Mouse (Mus musculus) neural tube, embryonic 14.5 days (tissue): Measurements from ENCODE around the gene Wdr82. TPM values are rescaled to one million over a fixed set of nuclear protein-coding genes. Genes with fewer than 3 reads are reported as not detected.
"Not testable (repeated sequence)": the region's sequence is repeated elsewhere in the genome, so short reads cannot be mapped to it uniquely, and the experiment has no call there.

Experiments
- ATAC-seq: fragments of 200-750 bp; cut with Nextera tagmentation; 2 replicates; pipeline ENCODE4 v1.8.0; 2017; ENCODE audit warnings: low read depth, mild to moderate bottlenecking, moderate TSS enrichment, moderate library complexity
- H3K27ac ChIP-seq: fragments of 300-500 bp; sonication (generic); 2 replicates; pipeline ENCODE4 v1.5.1; 2014; ENCODE audit warnings: low read depth, mild to moderate bottlenecking, control low read depth, low read length, moderate library complexity, mixed read lengths
- H3K27me3 ChIP-seq: fragments of 300-500 bp; sonication (generic); 2 replicates; pipeline ENCODE4 v1.6.1; 2014; ENCODE audit warnings: low read length; ENCODE audit not compliant: control insufficient read depth, insufficient read depth
- H3K36me3 ChIP-seq: fragments of 300-500 bp; sonication (generic); 2 replicates; pipeline ENCODE4 v1.6.1; 2014; ENCODE audit warnings: low read length, mixed read lengths; ENCODE audit not compliant: control insufficient read depth, insufficient read depth
- H3K4me1 ChIP-seq: fragments of 300-500 bp; sonication (generic); 2 replicates; pipeline ENCODE4 v1.6.1; 2014; ENCODE audit warnings: low read length; ENCODE audit not compliant: control insufficient read depth, insufficient read depth
- H3K4me2 ChIP-seq: fragments of 300-500 bp; sonication (generic); 2 replicates; pipeline ENCODE4 v1.6.1; 2014; ENCODE audit warnings: mild to moderate bottlenecking, low read depth, low read length, control low read depth
- H3K4me3 ChIP-seq: fragments of 300-500 bp; sonication (generic); 2 replicates; pipeline ENCODE4 v1.5.1; 2014; ENCODE audit warnings: low read depth, low read length, control low read depth, mixed read lengths
- H3K9ac ChIP-seq: fragments of 300-500 bp; sonication (generic); replicated peaks from 2 replicates; pipeline ENCODE4 v1.6.1; 2014; ENCODE audit warnings: low read depth, mild to moderate bottlenecking, control low read depth, low read length, mixed read lengths
- H3K9me3 ChIP-seq: fragments of 300-500 bp; sonication (generic); 2 replicates; pipeline ENCODE4 v1.6.1; 2016; ENCODE audit warnings: low read length; ENCODE audit not compliant: control insufficient read depth
- WGBS: fragments of 180-500 bp; shearing (Covaris S2); extraction: QIAGEN DNeasy Blood & Tissue Kit; methylation state at CpG from one replicate; pipeline ENCODE4 v1.1.7; 2014; 5-methylcytosine and 5-hydroxymethylcytosine counted together
- polyA plus RNA-seq: library from polyadenylated mRNA; unstranded; fragments of >200 nt; fragmentation: Nextera tagmentation; extraction: Ambion mirVana; gene quantifications from 2 replicates; pipeline ENCODE4 v1.2.1, GENCODE M21; 2014

The Wdr82 gene
- polyA plus RNA-seq, 1 experiment from 2014 or later: 40.4 TPM

GRCm38 (mm10) chr9:106158037-106158491, 12.7 kb upstream of the Wdr82 start, which contains the start of gene Glyctk:
Glyctk (minus strand) TSS chr9:106158138.
- ATAC-seq: no peak
- 78% methylated on average over 6 of the region's 6 CpGs for WGBS
- no peak within 1 kb of the TSS for H3K9ac ChIP-seq
- H3K27me3 ChIP-seq: no peaks in the 10 kb centered on the region
- H3K27ac ChIP-seq: no peak within 1 kb of the TSS
- no peak within 1 kb of the TSS for H3K4me3 ChIP-seq
- no peak within 1 kb of the TSS for H3K4me2 ChIP-seq
- H3K36me3 ChIP-seq: no peaks in the 10 kb centered on the region
- peaks cover 11% of the 10 kb centered on the region; the same call in 1 of the 2 replicates for H3K4me1 ChIP-seq
- no peaks in the 10 kb centered on the region for H3K9me3 ChIP-seq

GRCm38 (mm10) chr9:106159237-106159636, 11.5 kb upstream of the Wdr82 start:
- H3K4me2 ChIP-seq: peak overlapping the region; percentile 68
- no peak overlapping the region; the same call in 1 of the 2 replicates for H3K27ac ChIP-seq
- H3K4me1 ChIP-seq: peaks cover 11% of the 10 kb centered on the region; the same call in 1 of the 2 replicates
- no peaks in the 10 kb centered on the region for H3K27me3 ChIP-seq
- H3K9me3 ChIP-seq: no peaks in the 10 kb centered on the region
- 80% methylated on average over 9 of the region's 9 CpGs for WGBS
- H3K4me3 ChIP-seq: peak overlapping the region; percentile 34; the same call in 1 of the 2 replicates
- no peak overlapping the region for H3K9ac ChIP-seq
- no peak for ATAC-seq
- no peaks in the 10 kb centered on the region for H3K36me3 ChIP-seq

GRCm38 (mm10) chr9:106159784-106160301, 10.9 kb upstream of the Wdr82 start:
- H3K4me2 ChIP-seq: peak overlapping the region; percentile 68
- no peaks in the 10 kb centered on the region for H3K36me3 ChIP-seq
- H3K4me1 ChIP-seq: peaks cover 11% of the 10 kb centered on the region; the same call in 1 of the 2 replicates
- H3K4me3 ChIP-seq: peak overlapping the region; percentile 34
- peak overlapping the region; percentile 92 for H3K27ac ChIP-seq
- H3K9me3 ChIP-seq: no peaks in the 10 kb centered on the region
- peak overlapping the region; percentile 35 for H3K9ac ChIP-seq
- no peaks in the 10 kb centered on the region for H3K27me3 ChIP-seq
- ATAC-seq: peak; percentile 72
- 1% methylated on average over 24 of the region's 24 CpGs for WGBS

GRCm38 (mm10) chr9:106160426-106160825, 10.3 kb upstream of the Wdr82 start:
- no peaks in the 10 kb centered on the region for H3K27me3 ChIP-seq
- peak overlapping the region; percentile 34 for H3K4me3 ChIP-seq
- H3K4me1 ChIP-seq: peaks cover 11% of the 10 kb centered on the region; the same call in 1 of the 2 replicates
- H3K4me2 ChIP-seq: peak overlapping the region; percentile 68
- WGBS: 51% methylated on average over 5 of the region's 5 CpGs
- peak overlapping the region; percentile 35; the same call in 1 of the 2 replicates for H3K9ac ChIP-seq
- no peaks in the 10 kb centered on the region for H3K36me3 ChIP-seq
- no peaks in the 10 kb centered on the region for H3K9me3 ChIP-seq
- H3K27ac ChIP-seq: peak overlapping the region; percentile 92
- no peak for ATAC-seq

- Histone ChIP-seq H3K27me3 (no peaks in the 10 kb centered on the region), H3K4me3 (no peak overlapping the region), H3K4me1 (peaks cover 5% of the 10 kb centered on the region; the same call in 1 of the 2 replicates), H3K36me3 (no peaks in the 10 kb centered on the region), H3K9me3 (no peaks in the 10 kb centered on the region), H3K4me2 (no peak overlapping the region), H3K27ac (no peak overlapping the region), H3K9ac (no peak overlapping the region)
- 72% methylated on average over 2 of the region's 2 CpGs for WGBS
- no peak for ATAC-seq
These were observed 4.0 kb upstream of the Wdr82 start for GRCm38 (mm10) chr9:106166709-106167108.

GRCm38 (mm10) chr9:106167241-106167640, 3.5 kb upstream of the Wdr82 start:
- WGBS: 75% methylated on average over 3 of the region's 3 CpGs
- Histone ChIP-seq H3K27me3 (no peaks in the 10 kb centered on the region), H3K4me2 (no peak overlapping the region), H3K36me3 (no peaks in the 10 kb centered on the region), H3K27ac (no peak overlapping the region), H3K9me3 (no peaks in the 10 kb centered on the region), H3K9ac (no peak overlapping the region), H3K4me1 (peaks cover 7% of the 10 kb centered on the region; the same call in 1 of the 2 replicates), H3K4me3 (no peak overlapping the region)
- no peak for ATAC-seq

DNA sequence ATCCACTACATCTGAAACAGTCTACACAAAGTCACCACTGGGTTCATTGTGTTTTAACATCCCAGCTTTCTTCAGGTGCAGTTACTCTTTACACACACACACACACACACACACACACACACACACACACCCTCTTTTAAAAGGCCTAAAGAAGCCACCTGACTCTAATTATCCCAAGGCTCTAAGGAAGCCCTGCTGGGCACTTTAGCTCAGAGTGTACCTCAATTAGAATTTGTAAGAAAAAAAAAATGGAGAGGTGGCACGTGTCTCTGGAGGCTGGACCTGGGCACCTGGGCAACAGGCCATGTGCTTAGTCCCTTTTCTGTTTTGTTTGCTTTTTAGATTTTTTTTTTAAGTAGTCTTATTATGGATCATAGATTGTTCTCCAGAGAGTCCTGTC, 3.0 kb upstream of the Wdr82 start:
- Histone ChIP-seq H3K9ac (no peak overlapping the region), H3K27ac (no peak overlapping the region), H3K27me3 (no peaks in the 10 kb centered on the region), H3K4me2 (no peak overlapping the region), H3K9me3 (no peaks in the 10 kb centered on the region), H3K4me1 (peaks cover 10% of the 10 kb centered on the region; the same call in 1 of the 2 replicates), H3K4me3 (no peak overlapping the region), H3K36me3 (no peaks in the 10 kb centered on the region)
- ATAC-seq: no peak
- 36% methylated on average over 1 of the region's 1 CpGs for WGBS

- not testable (repeated sequence) for H3K9me3 ChIP-seq, H3K36me3 ChIP-seq, H3K4me2 ChIP-seq, H3K27ac ChIP-seq, H3K9ac ChIP-seq, ATAC-seq, H3K4me3 ChIP-seq, H3K27me3 ChIP-seq
- WGBS: 78% methylated on average over 1 of the region's 1 CpGs
- peaks cover 23% of the 10 kb centered on the region for H3K4me1 ChIP-seq
These were observed 1.7 kb upstream of the Wdr82 start for GRCm38 (mm10) chr9:106169006-106169405.

DNA sequence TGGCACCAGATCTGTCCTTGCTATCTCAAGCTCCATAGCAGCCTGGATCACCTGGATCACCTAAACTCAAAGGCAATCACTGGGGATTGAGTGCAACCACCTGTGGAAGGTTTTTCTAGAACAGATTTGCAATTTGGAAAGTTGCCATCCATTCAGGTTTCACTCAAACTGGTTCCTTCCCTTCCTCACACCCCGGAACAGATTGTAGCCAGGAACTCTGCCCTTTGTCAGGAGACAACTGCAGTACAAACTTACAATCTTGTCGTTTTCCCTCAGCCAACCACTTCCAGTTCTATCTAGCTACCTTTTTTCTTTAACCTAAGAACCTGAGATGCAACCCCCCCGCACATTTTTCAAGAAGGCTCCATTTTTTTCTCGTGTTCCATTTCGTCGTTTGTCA, 811 bp upstream of the Wdr82 start:
- no peaks in the 10 kb centered on the region for H3K36me3 ChIP-seq
- H3K27ac ChIP-seq: no peak overlapping the region; the same call in 1 of the 2 replicates
- WGBS: 39% methylated on average over 6 of the region's 6 CpGs

More for the DNA sequence above, 811 bp upstream of the Wdr82 start:
- Histone ChIP-seq H3K27me3 (no peaks in the 10 kb centered on the region), H3K9me3 (no peaks in the 10 kb centered on the region), H3K4me3 (peak overlapping the region; percentile 90), H3K9ac (peak overlapping the region; percentile 95; the same call in 1 of the 2 replicates), H3K4me1 (peaks cover 29% of the 10 kb centered on the region), H3K4me2 (peak overlapping the region; percentile 72)
- ATAC-seq: no peak
